Mouse (Mus musculus) lung, postnatal 36 days (tissue): ENCODE measurements at regions not wholly inside any gene's neighbourhood (a gene's known extent, or its start where the extent isn't known, plus 50 kb on each side); places are given as distances from the start of the nearest gene placed in this dataset.

Experiments
- DNase-seq: peaks from one replicate; pipeline ENCODE4 v3.0.0; 2022; ENCODE audit warnings: mixed read lengths

- DNase-seq = no peak
Measured at GRCm38 (mm10) chr8:49396519-49396918, 552.8 kb upstream of the Tenm3 start.

DNA sequence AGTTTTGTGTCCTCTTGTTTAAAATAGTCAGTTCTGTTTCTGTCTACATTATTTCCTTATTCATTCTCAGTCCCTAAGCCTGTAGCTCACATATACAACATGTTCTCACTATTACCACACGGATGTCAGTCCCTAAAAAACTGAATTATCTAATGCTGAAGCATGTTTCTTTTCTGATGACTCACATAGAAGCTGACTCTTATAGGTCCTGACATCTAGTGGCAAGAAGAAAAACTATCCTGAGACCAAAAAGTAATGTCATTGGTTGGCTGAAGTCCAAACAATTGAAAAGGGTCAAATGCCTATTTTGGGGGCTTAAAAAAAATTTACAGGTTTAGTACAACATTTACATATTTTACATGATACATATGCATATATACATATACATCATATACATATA is 551.3 kb upstream of the Tenm3 start:
- no peak for DNase-seq

DNA sequence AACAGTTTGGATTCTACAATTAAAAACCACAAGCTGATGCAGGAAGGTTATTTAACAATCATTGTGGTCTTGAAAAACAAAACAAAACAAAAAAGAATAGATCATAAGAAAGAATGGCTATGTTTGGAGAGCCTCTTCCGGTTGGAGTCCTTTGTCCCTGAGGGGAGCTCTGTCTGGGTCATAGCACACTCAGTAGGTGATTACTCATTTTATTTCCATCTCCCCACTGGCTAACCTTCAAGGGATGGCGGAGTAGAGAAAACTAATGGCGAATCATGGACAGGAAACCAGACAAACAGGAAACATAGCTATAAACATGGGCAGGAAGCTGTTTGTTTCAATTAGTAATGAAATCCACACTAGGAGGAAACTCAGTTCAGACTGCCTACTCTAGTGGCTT is 545.8 kb upstream of the Tenm3 start:
- DNase-seq = no peak

DNA sequence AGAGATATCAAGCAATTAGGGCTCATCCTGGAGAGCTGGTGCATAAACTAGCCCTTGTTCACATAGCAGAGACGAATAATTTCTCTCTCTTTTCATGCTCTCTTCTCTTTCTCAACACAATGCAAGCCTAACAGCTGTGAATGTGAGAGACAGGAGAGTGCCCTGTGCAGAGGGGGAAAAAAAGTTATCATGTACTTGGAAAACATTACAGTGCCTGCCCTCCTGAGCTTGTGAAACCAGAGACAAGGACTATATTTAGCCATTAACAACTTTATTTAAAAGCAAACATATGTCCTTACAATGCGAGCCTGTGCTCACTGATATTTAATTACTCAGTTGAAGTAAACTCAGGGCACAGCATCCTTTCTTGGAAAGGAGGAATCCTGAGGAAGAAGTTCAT is 543.8 kb upstream of the Tenm3 start:
- no peak for DNase-seq

GRCm38 (mm10) chr8:49372686-49373085 is 528.9 kb upstream of the Tenm3 start:
- DNase-seq = no peak

- no peak for DNase-seq
Measured at GRCm38 (mm10) chr8:49362682-49363081, 518.9 kb upstream of the Tenm3 start.

DNA sequence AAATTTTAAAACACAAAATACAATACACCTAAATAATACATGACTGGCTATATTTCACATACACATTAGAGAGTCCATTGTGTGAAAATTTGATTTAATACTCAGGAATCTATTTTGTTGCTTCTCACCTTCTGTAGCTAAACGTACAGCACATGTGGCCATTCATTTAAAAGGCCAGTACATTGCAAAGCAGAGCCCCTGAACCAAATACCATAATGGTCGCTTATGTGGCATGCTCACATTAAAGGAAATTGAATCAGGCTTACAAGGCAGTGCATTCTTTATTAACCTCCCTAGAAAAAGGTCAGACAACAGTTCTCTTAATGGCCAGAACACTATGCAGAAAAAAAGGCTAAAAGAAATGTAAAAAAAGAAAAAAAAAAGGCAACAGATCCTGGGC is 517.7 kb upstream of the Tenm3 start:
- no peak for DNase-seq

GRCm38 (mm10) chr8:49360121-49360520 is 516.4 kb upstream of the Tenm3 start:
- DNase-seq = no peak

- no peak for DNase-seq
Measured at GRCm38 (mm10) chr8:49359671-49360070, 515.9 kb upstream of the Tenm3 start.

DNA sequence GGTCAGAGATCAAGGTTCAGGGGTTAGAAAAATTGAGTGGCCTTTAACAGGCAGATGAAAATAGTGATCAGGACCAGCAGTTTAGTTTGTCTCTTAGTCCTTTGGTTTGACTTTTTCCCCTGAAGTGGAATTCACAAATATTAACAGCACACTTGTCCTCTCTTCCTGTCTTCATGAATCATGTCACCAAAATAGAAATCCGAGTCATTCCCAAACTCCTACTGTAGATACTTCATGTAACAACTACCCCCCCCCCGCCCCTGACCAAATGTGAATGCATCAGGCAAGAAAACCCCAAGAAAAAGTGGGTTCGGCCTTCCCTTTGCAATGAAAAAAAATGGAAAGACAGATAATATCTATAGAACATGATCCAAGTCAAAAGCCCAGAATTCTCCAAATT is 504.9 kb upstream of the Tenm3 start:
- DNase-seq = no peak

DNA sequence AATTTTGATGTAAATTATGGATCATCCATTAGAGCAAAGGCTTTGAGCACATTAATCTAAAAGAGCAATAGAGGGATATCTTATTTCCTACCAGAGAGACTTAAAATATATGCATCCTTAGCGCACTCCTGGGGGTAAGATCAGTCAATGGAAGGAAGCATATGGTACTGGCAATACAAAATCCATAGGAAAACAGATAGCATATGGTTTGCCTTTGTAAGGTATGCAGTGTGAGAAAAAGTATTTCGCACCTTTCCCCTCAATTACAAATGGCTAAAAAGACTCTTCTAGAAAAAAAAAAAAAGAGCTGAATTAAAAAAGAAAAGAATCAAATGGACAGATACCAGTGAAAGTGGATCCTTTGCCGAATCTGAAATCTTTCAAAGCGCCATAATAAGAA is 495.0 kb upstream of the Tenm3 start:
- DNase-seq = no peak

DNA sequence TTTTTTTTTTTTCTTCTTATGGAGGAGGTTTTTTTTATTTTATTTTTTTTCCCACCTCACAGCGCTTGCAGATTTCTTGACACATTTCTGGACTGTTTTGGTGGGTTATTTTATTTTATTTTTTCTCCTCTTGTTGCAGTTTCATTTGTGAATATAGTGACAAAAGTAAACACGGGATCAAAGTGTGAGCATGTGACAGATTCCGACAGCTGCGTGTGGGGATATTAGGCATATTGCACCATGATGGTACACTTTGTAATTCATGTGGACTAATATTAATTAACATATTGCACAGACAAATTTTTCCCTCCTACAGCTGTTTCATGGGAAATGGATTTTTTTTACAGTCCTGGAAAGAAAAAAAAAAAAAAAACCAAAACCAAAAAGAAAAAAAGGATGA is 483.2 kb upstream of the Tenm3 start:
- DNase-seq = no peak

DNA sequence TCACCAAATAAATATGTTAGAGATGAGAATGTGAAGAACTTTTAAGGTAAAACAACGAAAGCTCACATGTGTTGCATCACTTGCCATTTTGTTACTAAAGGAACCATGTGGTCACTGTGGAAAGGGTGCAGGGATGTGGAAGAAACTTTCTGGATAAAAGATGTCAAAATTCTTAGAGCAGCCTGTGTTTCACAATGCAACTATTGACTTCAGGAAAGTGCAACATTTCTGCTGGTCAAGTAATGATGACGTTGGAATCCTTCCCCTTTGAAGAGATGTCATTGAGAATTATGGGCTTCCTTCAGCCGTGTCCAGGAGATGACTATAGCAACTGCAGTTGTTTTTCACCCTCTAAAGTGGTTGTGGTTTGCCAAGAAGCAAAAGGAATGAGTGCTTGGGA is 477.7 kb upstream of the Tenm3 start:
- DNase-seq = no peak

DNA sequence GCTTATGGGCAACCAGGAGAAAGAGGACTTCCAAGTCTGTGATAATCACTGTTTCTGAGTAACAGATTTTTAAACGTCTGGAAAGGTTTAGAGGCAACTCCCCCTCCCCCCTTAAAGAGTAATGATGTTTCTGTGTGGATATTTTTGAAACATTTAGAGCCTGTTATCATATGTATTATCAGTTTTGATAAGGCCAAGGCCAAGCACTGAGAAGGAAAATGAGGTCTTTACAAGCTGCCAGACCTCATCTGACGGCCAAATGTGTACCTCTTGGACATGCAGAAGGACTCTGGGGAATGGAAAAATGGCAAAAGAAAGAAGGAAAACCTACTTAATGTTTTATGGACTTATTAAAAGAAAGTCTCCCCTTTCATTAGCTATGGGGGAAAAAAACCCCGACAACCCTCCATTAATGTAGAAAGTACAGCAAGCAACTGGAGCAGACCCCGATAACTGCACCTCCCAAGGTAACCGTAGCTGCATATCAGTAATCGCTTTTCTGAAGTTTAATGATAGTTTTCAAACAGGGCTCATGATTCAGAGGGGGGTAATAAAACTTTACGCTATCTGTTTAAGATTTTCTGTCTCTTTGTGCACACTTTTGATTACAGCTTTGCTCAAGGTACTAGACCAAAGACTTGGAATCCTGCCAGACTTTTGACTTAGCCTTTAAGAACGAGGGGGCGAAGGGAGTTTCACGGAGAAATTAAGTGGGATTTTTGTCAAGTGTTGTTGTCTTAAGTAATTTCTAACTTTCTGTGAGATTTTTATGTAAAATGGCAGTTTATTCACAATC is 469.9 kb upstream of the Tenm3 start:
- DNase-seq = no peak

- no peak for DNase-seq
Measured at GRCm38 (mm10) chr8:49312816-49313215, 469.1 kb upstream of the Tenm3 start.

- no peak for DNase-seq
Measured at GRCm38 (mm10) chr8:49282401-49282800, 438.6 kb upstream of the Tenm3 start.

DNA sequence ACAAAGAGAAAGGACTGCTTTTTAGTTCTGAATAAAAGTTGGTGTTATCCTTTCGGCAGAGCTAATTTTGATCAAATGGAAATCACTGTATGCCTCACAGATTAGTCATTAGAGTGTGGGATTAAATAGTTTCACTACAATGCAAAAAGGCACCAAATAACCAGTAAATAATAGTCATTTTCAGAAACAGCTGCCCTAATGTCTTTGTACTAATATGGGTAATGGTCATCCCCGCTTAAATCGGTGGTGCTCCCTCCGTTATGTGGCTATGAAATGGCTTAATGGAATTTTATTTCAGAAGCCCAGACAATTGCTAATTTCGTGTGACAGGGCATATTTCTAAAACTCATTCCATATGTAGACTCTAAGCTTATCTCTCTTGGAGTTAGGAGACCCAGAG is 437.5 kb upstream of the Tenm3 start:
- DNase-seq = no peak

- DNase-seq = no peak
Measured at GRCm38 (mm10) chr8:49274031-49274430, 430.3 kb upstream of the Tenm3 start.

- no peak for DNase-seq
Measured at GRCm38 (mm10) chr8:49273109-49273508, 429.4 kb upstream of the Tenm3 start.

DNA sequence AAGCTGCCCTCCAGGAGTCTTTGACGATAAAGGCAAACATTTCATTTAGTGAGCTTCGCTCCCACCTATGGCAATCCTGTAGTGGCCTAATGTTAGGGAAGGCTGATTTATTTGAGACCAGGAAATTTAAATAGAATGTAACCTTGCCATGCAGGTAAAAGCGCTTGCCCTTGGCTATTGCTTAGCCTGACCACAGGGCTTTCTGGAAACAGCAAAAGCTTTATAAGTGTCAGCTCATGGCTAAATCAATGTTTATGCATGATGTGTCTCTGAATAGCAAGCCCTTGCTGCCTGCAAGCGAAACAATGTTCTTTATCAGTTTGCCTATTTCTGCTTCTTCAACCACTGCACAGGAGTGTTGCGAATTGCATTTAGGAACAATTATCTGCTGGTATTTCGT is 419.7 kb upstream of the Tenm3 start:
- DNase-seq = no peak

- DNase-seq = no peak
Measured at GRCm38 (mm10) chr8:49262797-49263196, 419.0 kb upstream of the Tenm3 start.

- DNase-seq = no peak
Measured at GRCm38 (mm10) chr8:49255954-49256353, 412.2 kb upstream of the Tenm3 start.

DNA sequence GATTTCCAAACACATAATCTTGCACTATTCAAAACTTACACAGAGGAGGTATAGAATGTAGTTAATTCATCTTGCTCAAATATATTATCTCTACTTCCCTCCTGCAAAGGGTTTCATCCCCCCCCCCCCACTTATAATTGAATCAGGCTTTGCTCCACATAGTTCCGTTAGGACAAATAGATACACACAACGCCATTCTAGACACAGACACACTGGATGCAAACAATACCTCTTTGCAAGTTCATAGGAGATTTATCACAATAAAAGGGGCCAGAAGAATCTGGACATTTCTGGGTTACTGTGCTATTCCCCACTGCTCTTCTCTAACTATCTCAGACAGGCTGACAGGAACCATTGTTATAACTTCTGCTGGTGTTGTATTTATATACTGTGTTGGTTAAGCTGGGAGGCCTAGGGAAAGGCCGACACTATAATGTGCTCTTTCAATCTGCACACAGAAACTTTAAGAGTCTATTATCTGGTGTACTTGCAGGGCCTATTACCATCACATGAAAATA is 410.6 kb upstream of the Tenm3 start:
- no peak for DNase-seq

- DNase-seq = no peak
Measured at GRCm38 (mm10) chr8:49243002-49243401, 399.3 kb upstream of the Tenm3 start.

GRCm38 (mm10) chr8:49236822-49237071 is 393.0 kb upstream of the Tenm3 start:
- no peak for DNase-seq
